Mouse (Mus musculus): Measurements from ENCODE around the gene Golga5. TPM values are rescaled to one million over a fixed set of nuclear protein-coding genes. Genes with fewer than 3 reads are reported as not detected.

Golga5 gene
- total and polyA plus RNA-seq, 3 experiments, result 29.5 to 35.7 (median 35.5) TPM

DNA sequence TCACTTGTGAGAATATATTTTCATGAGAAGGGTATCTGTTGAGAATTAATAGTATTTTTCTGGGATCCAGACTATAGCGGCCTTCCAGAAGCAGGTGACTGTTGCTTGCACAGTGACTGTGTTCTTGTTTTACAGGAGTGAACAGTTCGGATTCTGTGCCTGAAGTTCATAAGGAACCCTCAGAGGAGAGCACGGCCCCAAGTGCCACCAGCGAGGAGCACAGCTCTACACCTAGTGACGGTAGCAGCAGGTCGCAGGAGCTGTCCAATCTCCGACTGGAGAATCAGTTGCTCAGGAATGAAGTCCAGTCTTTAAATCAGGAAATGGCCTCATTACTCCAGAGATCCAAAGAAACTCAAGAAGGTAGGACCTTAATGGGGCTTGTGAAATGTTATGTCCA is 5.5 kb downstream of the Golga5 start:
- H3K4me2 ChIP-seq (ENCODE audit: insufficient read depth, low read depth, poor library complexity, severe bottlenecking), result no peak overlapping the region
- H3K27me3 ChIP-seq (replicated peaks), result no peaks in the 10 kb centered on the region
- TF ChIP-seq KAT2A (IDR thresholded peaks at IDR 0.05; ENCODE audit: insufficient replicate concordance, low read length) (no peak), ZMIZ1 (IDR thresholded peaks at IDR 0.05; ENCODE audit: low read depth, low read length) (no peak), JUN (IDR thresholded peaks at IDR 0.05; ENCODE audit: insufficient read depth, low read depth, low read length) (no peak)
- no peak overlapping the region for H3K9ac ChIP-seq (ENCODE audit: insufficient read depth, low read depth)
- H3K4me1 ChIP-seq (ENCODE audit: control insufficient read depth in 1 of 2, insufficient read depth in 2 of 2), result peaks cover 3 to 8% of the 10 kb centered on the region in 2 experiments; a peak in 2 of 4 replicates
- no peaks in the 10 kb centered on the region for H3K9me3 ChIP-seq (replicated peaks; ENCODE audit: low read length)
- peaks cover 5% of the 10 kb centered on the region for H3K79me2 ChIP-seq (replicated peaks; ENCODE audit: control insufficient read depth, extremely low read depth, insufficient read depth, poor library complexity, severe bottlenecking)
- in situ Hi-C loops (cut with MboI; ENCODE audit: low pct_ligation_motif_present, low pct_unique_long_range_greater_than_20kb, low sequenced_read_pairs), result no loop called here
- no peak overlapping the region for H3K27ac ChIP-seq (ENCODE audit: insufficient read depth, low read depth)
- H3K36me3 ChIP-seq (replicated peaks in 1 of 2; ENCODE audit: control insufficient read depth in 1 of 2, insufficient read depth in 1 of 2, low read length in 1 of 2), result peaks cover 18 to 53% of the 10 kb centered on the region in 2 experiments
- no peak overlapping the region for H3K4me3 ChIP-seq (replicated peaks in 1 of 3; ENCODE audit: low read depth in 2 of 3, low read length in 2 of 3, poor library complexity in 1 of 3)
- dilution Hi-C loops (cut with MboI; ENCODE audit: extremely low pct_ligation_motif_present, extremely low pct_unique_long_range_greater_than_20kb, low sequenced_read_pairs), result no loop called here
- no peak for DNase-seq (ENCODE audit: extremely low read depth)

DNA sequence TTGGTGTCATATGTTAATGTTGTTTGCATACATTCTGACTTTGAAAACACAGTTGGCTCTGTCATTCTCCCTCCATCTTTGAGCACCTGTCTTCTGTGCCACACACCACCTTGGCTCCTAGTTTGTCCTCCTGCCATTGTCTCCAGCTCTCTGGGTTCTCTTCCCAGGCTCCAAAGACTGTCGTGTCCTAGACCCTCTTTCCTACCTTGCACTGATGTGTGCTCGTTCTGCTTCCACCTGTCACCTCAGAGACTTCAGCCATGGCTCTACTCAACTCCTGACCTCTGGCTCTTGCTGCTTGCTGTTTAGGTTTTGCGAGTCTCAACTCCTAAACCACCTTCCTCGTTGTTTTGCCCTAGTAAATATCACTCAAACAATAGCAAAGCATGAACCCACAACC is 11.5 kb downstream of the Golga5 start:
- no peaks in the 10 kb centered on the region for H3K27me3 ChIP-seq (replicated peaks)
- in situ Hi-C loops (cut with MboI; ENCODE audit: low pct_ligation_motif_present, low pct_unique_long_range_greater_than_20kb, low sequenced_read_pairs), result no loop called here
- dilution Hi-C loops (cut with MboI; ENCODE audit: extremely low pct_ligation_motif_present, extremely low pct_unique_long_range_greater_than_20kb, low sequenced_read_pairs), result no loop called here
- no peaks in the 10 kb centered on the region for H3K9me3 ChIP-seq (replicated peaks; ENCODE audit: low read length)
- peaks cover 43 to 75% of the 10 kb centered on the region in 2 experiments for H3K36me3 ChIP-seq (replicated peaks in 1 of 2; ENCODE audit: control insufficient read depth in 1 of 2, insufficient read depth in 1 of 2, low read length in 1 of 2)
- H3K4me3 ChIP-seq (replicated peaks in 1 of 3; ENCODE audit: low read depth in 2 of 3, low read length in 2 of 3, poor library complexity in 1 of 3), result no peak overlapping the region
- TF ChIP-seq SMC3 (IDR thresholded peaks at IDR 0.05; ENCODE audit: low read depth, low read length), result no peak
- TF ChIP-seq ZC3H11A (IDR thresholded peaks at IDR 0.05; ENCODE audit: low read depth, low read length), result no peak
- no peak for TF ChIP-seq SIN3A (IDR thresholded peaks at IDR 0.05; ENCODE audit: low read length)
- TF ChIP-seq ZKSCAN1 (IDR thresholded peaks at IDR 0.05; ENCODE audit: borderline replicate concordance, low read depth, low read length), result no peak
- TF ChIP-seq BHLHE40 (IDR thresholded peaks at IDR 0.05; ENCODE audit: low read depth, low read length), result no peak
- TF ChIP-seq POLR2A (IDR thresholded peaks at IDR 0.05; ENCODE audit: low read depth, low read length), result no peak
- no peak for TF ChIP-seq USF2 (conservative IDR thresholded peaks at IDR 0.05; ENCODE audit: low read depth, low read length)
- no peak for TF ChIP-seq HCFC1 (IDR thresholded peaks at IDR 0.05; ENCODE audit: low read depth, low read length)
- H3K4me2 ChIP-seq (ENCODE audit: insufficient read depth, low read depth, poor library complexity, severe bottlenecking), result no peak overlapping the region
- H3K4me1 ChIP-seq (ENCODE audit: control insufficient read depth in 1 of 2, insufficient read depth in 2 of 2), result no peaks in the 10 kb centered on the region
- H3K9ac ChIP-seq (ENCODE audit: insufficient read depth, low read depth), result no peak overlapping the region
- DNase-seq (ENCODE audit: extremely low read depth), result no peak
- peaks cover 2% of the 10 kb centered on the region; the same call in 1 of the 2 replicates for H3K79me2 ChIP-seq (replicated peaks; ENCODE audit: control insufficient read depth, extremely low read depth, insufficient read depth, poor library complexity, severe bottlenecking)
- no peak overlapping the region for H3K27ac ChIP-seq (ENCODE audit: insufficient read depth, low read depth)

GRCm38 (mm10) chr12:102484946-102485345 is 16.0 kb downstream of the Golga5 start:
- no peak overlapping the region for H3K9ac ChIP-seq (ENCODE audit: insufficient read depth, low read depth)
- H3K79me2 ChIP-seq (replicated peaks; ENCODE audit: control insufficient read depth, extremely low read depth, insufficient read depth, poor library complexity, severe bottlenecking), result peaks cover 2% of the 10 kb centered on the region; the same call in 1 of the 2 replicates
- no peak for TF ChIP-seq E2F4 (IDR thresholded peaks at IDR 0.05; ENCODE audit: insufficient replicate concordance, low read depth, low read length)
- TF ChIP-seq MAFK (IDR thresholded peaks at IDR 0.05; ENCODE audit: insufficient replicate concordance, low read length), result no peak
- TF ChIP-seq ZKSCAN1 (IDR thresholded peaks at IDR 0.05; ENCODE audit: borderline replicate concordance, low read depth, low read length), result no peak
- TF ChIP-seq CTCF (conservative IDR thresholded peaks at IDR 0.05 in 1 of 2, IDR thresholded peaks at IDR 0.05 in 1 of 2; ENCODE audit: low read depth in 2 of 2, low read length in 2 of 2), result no peak
- TF ChIP-seq BHLHE40 (IDR thresholded peaks at IDR 0.05; ENCODE audit: low read depth, low read length), result no peak
- no peak for TF ChIP-seq ZMIZ1 (IDR thresholded peaks at IDR 0.05; ENCODE audit: low read depth, low read length)
- no peak for TF ChIP-seq MYC (IDR thresholded peaks at IDR 0.05; ENCODE audit: low read depth, low read length)
- TF ChIP-seq SIN3A (IDR thresholded peaks at IDR 0.05; ENCODE audit: low read length), result no peak
- TF ChIP-seq POLR2AphosphoS2 (IDR thresholded peaks at IDR 0.05; ENCODE audit: low read depth, low read length), result no peak
- TF ChIP-seq USF1 (IDR thresholded peaks at IDR 0.05; ENCODE audit: low read depth, low read length), result no peak
- TF ChIP-seq CHD1 (IDR thresholded peaks at IDR 0.05; ENCODE audit: low read depth, low read length), result no peak
- TF ChIP-seq MAZ (IDR thresholded peaks at IDR 0.05; ENCODE audit: low read depth, low read length), result no peak
- no peak for TF ChIP-seq USF2 (conservative IDR thresholded peaks at IDR 0.05; ENCODE audit: low read depth, low read length)
- no peak for TF ChIP-seq JUN (IDR thresholded peaks at IDR 0.05; ENCODE audit: insufficient read depth, low read depth, low read length)
- no peaks in the 10 kb centered on the region for H3K27me3 ChIP-seq (replicated peaks)
- H3K27ac ChIP-seq (ENCODE audit: insufficient read depth, low read depth), result no peak overlapping the region
- H3K9me3 ChIP-seq (replicated peaks; ENCODE audit: low read length), result no peaks in the 10 kb centered on the region
- no peak overlapping the region for H3K4me3 ChIP-seq (replicated peaks in 1 of 3; ENCODE audit: low read depth in 2 of 3, low read length in 2 of 3, poor library complexity in 1 of 3)
- DNase-seq (ENCODE audit: extremely low read depth), result no peak
- no peak overlapping the region for H3K4me2 ChIP-seq (ENCODE audit: insufficient read depth, low read depth, poor library complexity, severe bottlenecking)
- in situ Hi-C loops (cut with MboI; ENCODE audit: low pct_ligation_motif_present, low pct_unique_long_range_greater_than_20kb, low sequenced_read_pairs) (no loop called here), dilution Hi-C loops (cut with MboI; ENCODE audit: extremely low pct_ligation_motif_present, extremely low pct_unique_long_range_greater_than_20kb, low sequenced_read_pairs) (no loop called here)
- H3K4me1 ChIP-seq (ENCODE audit: control insufficient read depth in 1 of 2, insufficient read depth in 2 of 2), result no peaks in the 10 kb centered on the region
- H3K36me3 ChIP-seq (replicated peaks in 1 of 2; ENCODE audit: control insufficient read depth in 1 of 2, insufficient read depth in 1 of 2, low read length in 1 of 2), result peaks cover 53 to 81% of the 10 kb centered on the region in 2 experiments
